Mouse (Mus musculus) lung, postnatal 0 days (tissue): ENCODE measurements around the gene Cd3eap. TPM values are rescaled to one million over a fixed set of nuclear protein-coding genes. Genes with fewer than 3 reads are reported as not detected.

Experiments
- ATAC-seq: fragments of 200-750 bp; cut with Nextera tagmentation; 2 replicates; pipeline ENCODE4 v1.8.0; 2017; ENCODE audit warnings: moderate library complexity
- DNase-seq: peaks from one replicate; pipeline ENCODE4 v3.0.0-alpha.2; 2016; ENCODE audit warnings: low spot score
- H3K27ac ChIP-seq: fragments of 300-500 bp; sonication (generic); 2 replicates; pipeline ENCODE4 v1.5.1; 2014; ENCODE audit warnings: antibody characterized with exemption, mild to moderate bottlenecking, low read length, mixed read lengths
- H3K27me3 ChIP-seq: fragments of 300-500 bp; sonication (generic); replicated peaks from 2 replicates; pipeline ENCODE4 v1.6.1; 2014; ENCODE audit warnings: low read length, mixed read lengths; ENCODE audit not compliant: insufficient read depth
- H3K36me3 ChIP-seq: fragments of 300-500 bp; sonication (generic); 2 replicates; pipeline ENCODE4 v1.6.1; 2014; ENCODE audit warnings: low read length, mixed read lengths; ENCODE audit not compliant: insufficient read depth
- H3K4me1 ChIP-seq: fragments of 300-500 bp; sonication (generic); 2 replicates; pipeline ENCODE4 v1.6.1; 2014; ENCODE audit warnings: antibody characterized with exemption, low read depth, low read length, mixed read lengths; ENCODE audit not compliant: insufficient read depth
- H3K4me2 ChIP-seq: fragments of 300-500 bp; sonication (generic); replicated peaks from 2 replicates; pipeline ENCODE4 v1.6.1; 2014; ENCODE audit warnings: low read depth, mild to moderate bottlenecking, low read length, moderate library complexity, mixed read lengths
- H3K4me3 ChIP-seq: fragments of 300-500 bp; sonication (generic); 2 replicates; pipeline ENCODE4 v1.5.1; 2014; ENCODE audit warnings: low read depth, low read length
- H3K9ac ChIP-seq: fragments of 300-500 bp; sonication (generic); replicated peaks from 2 replicates; pipeline ENCODE4 v1.6.1; 2014; ENCODE audit warnings: low read depth, mild to moderate bottlenecking
- H3K9me3 ChIP-seq: fragments of 300-500 bp; sonication (generic); 2 replicates; pipeline ENCODE4 v1.6.1; 2016; ENCODE audit warnings: low read length, mixed read lengths
- CTCF ChIP-seq: IDR thresholded peaks from 2 replicates; pipeline ENCODE4 v1.5.1; 2016; ENCODE audit warnings: antibody characterized with exemption, mild to moderate bottlenecking
- EP300 ChIP-seq: IDR thresholded peaks from 2 replicates; pipeline ENCODE4 v1.6.1; 2016; ENCODE audit warnings: antibody characterized with exemption, mild to moderate bottlenecking, control low read depth
- WGBS: fragments of 180-500 bp; shearing (Covaris S2); extraction: QIAGEN DNeasy Blood & Tissue Kit; methylation state at CpG from one replicate; pipeline ENCODE4 v1.1.7; 2014; 5-methylcytosine and 5-hydroxymethylcytosine counted together
- microRNA counts: library from miRNA; unstranded; fragments of <30 nt; microRNA quantifications from one replicate; lab custom pipeline; 2015
- microRNA-seq: library from miRNA; unstranded; fragments of <30 nt; microRNA quantifications from one replicate; pipeline ENCODE4, GENCODE M21; 2016
- polyA plus RNA-seq: library from polyadenylated mRNA; unstranded; fragments of >200 nt; fragmentation: Nextera tagmentation; extraction: Ambion mirVana; gene quantifications from 2 replicates; pipeline ENCODE4 v1.2.1, GENCODE M21; 2015

Gene Cd3eap
- polyA plus RNA-seq, 1 experiment from 2014 or later: 7.6 TPM

- Histone ChIP-seq H3K4me2 (peak overlapping the region; percentile 99), H3K27ac (no peak overlapping the region), H3K4me1 (peaks cover 6% of the 10 kb centered on the region), H3K9me3 (no peaks in the 10 kb centered on the region), H3K36me3 (no peaks in the 10 kb centered on the region), H3K4me3 (peak overlapping the region; percentile 60), H3K9ac (peak overlapping the region; percentile 39; the same call in 1 of the 2 replicates), H3K27me3 (peaks cover 33% of the 10 kb centered on the region)
- DNase-seq: no peak
- TF ChIP-seq CTCF (no peak), EP300 (no peak)
- ATAC-seq: no peak
- WGBS: under 1% methylated on average over 48 of the region's 48 CpGs
Observed at GRCm38 (mm10) chr7:19309278-19309883, 49.9 kb downstream of the Cd3eap start.

GRCm38 (mm10) chr7:19308454-19309277 lies 50.6 kb downstream of the Cd3eap start:
- Histone ChIP-seq H3K4me2 (peak overlapping the region; percentile 99), H3K9me3 (no peaks in the 10 kb centered on the region), H3K4me3 (peak overlapping the region; percentile 60), H3K4me1 (peaks cover 12% of the 10 kb centered on the region), H3K27me3 (peaks cover 36% of the 10 kb centered on the region), H3K9ac (peak overlapping the region; percentile 39), H3K27ac (peak overlapping the region; percentile 84), H3K36me3 (no peaks in the 10 kb centered on the region)
- TF ChIP-seq CTCF (peak; percentile 51), EP300 (peak; percentile 19; the same call in 1 of the 2 replicates)
- under 1% methylated on average over 51 of the region's 58 CpGs for WGBS
- peak; percentile 98 for DNase-seq
- peak; percentile 91 for ATAC-seq

- H3K4me1 ChIP-seq: peaks cover 14% of the 10 kb centered on the region
- H3K27ac ChIP-seq: peak overlapping the region; percentile 84
- peaks cover 43% of the 10 kb centered on the region for H3K27me3 ChIP-seq
- H3K9ac ChIP-seq: peak overlapping the region; percentile 35
- H3K4me2 ChIP-seq: peak overlapping the region; percentile 99
- H3K4me3 ChIP-seq: peak overlapping the region; percentile 60
- peak; percentile 87 for DNase-seq
- 2% methylated on average over 16 of the region's 18 CpGs for WGBS
- peak; percentile 61 for ATAC-seq
- no peaks in the 10 kb centered on the region for H3K9me3 ChIP-seq
- no peaks in the 10 kb centered on the region for H3K36me3 ChIP-seq
- TF ChIP-seq CTCF (peak; percentile 2; the same call in 1 of the 2 replicates), EP300 (no peak)
Observed at GRCm38 (mm10) chr7:19307739-19308453, 51.4 kb downstream of the Cd3eap start.

GRCm38 (mm10) chr7:19306819-19307738 lies 52.2 kb downstream of the Cd3eap start:
- Histone ChIP-seq H3K4me2 (peak overlapping the region; percentile 99; the same call in 1 of the 2 replicates), H3K9me3 (no peaks in the 10 kb centered on the region), H3K27me3 (peaks cover 51% of the 10 kb centered on the region), H3K4me3 (peak overlapping the region; percentile 60), H3K4me1 (peaks cover 14% of the 10 kb centered on the region), H3K27ac (no peak overlapping the region), H3K36me3 (no peaks in the 10 kb centered on the region), H3K9ac (no peak overlapping the region)
- TF ChIP-seq CTCF (no peak), EP300 (no peak)
- no peak for DNase-seq
- ATAC-seq: no peak
- WGBS: 65% methylated on average over 25 of the region's 25 CpGs

MicroRNAs encoded within 50 kb of the gene (microRNA counts, 519-probe panel; counts per million panel counts)
- not detected for microRNA mmu-miR-343 (lab: Ali Mortazavi, UCI)

Small RNA genes within 50 kb of the gene (microRNA-seq; reads per million reads assigned to microRNA genes)
- not detected for gene Mir343

Other genes starting within 250 kb of the Cd3eap start
- gene Gm4969, start 241.1 kb downstream of the Cd3eap start, polyA plus RNA-seq: 0.20 and 0.23 TPM in 2 replicates
- 9.9 and 10.1 TPM in 2 replicates for gene Fbxo46, start 239.6 kb downstream of the Cd3eap start, polyA plus RNA-seq
- 14.1 and 14.5 TPM in 2 replicates for gene Qpctl, start 210.2 kb downstream of the Cd3eap start, polyA plus RNA-seq
- gene Snrpd2, start 209.8 kb downstream of the Cd3eap start, polyA plus RNA-seq: 63.2 and 65.2 TPM in 2 replicates
- gene Gipr, start 193.4 kb downstream of the Cd3eap start, polyA plus RNA-seq: 0.80 and 1.0 TPM in 2 replicates
- 17.9 and 21.7 TPM in 2 replicates for gene Eml2, start 183.1 kb downstream of the Cd3eap start, polyA plus RNA-seq
- 2.7 and 3.1 TPM in 2 replicates for gene Gpr4, start 146.9 kb downstream of the Cd3eap start, polyA plus RNA-seq
- 18.8 and 19.0 TPM in 2 replicates for gene Opa3, start 131.1 kb downstream of the Cd3eap start, polyA plus RNA-seq
- gene Vasp, start 87.7 kb downstream of the Cd3eap start, polyA plus RNA-seq: 109 and 121 TPM in 2 replicates
- not detected in 2 replicates for gene Ppm1n, start 79.4 kb downstream of the Cd3eap start, polyA plus RNA-seq
- 23.8 and 26.6 TPM in 2 replicates for gene Rtn2, start 76.9 kb downstream of the Cd3eap start, polyA plus RNA-seq
- 0.17 and 0.44 TPM in 2 replicates for gene Fosb, start 49.4 kb downstream of the Cd3eap start, polyA plus RNA-seq
- 51.0 and 57.8 TPM in 2 replicates for gene Ercc1, start 14.7 kb downstream of the Cd3eap start, polyA plus RNA-seq
- 4.1 and 4.2 TPM in 2 replicates for gene Ppp1r13l, start 266 bp upstream of the Cd3eap start, polyA plus RNA-seq
- 8.9 and 9.4 TPM in 2 replicates for gene Ercc2, start 22.5 kb upstream of the Cd3eap start, polyA plus RNA-seq
- gene Klc3, start 44.6 kb upstream of the Cd3eap start, polyA plus RNA-seq: 28.1 and 31.4 TPM in 2 replicates
- gene Ckm, start 45.3 kb upstream of the Cd3eap start, polyA plus RNA-seq: 34.0 and 42.4 TPM in 2 replicates
- 7.4 and 7.9 TPM in 2 replicates for gene Mark4, start 99.3 kb upstream of the Cd3eap start, polyA plus RNA-seq
- 1.1 and 1.4 TPM in 2 replicates for gene Exoc3l2, start 103.8 kb upstream of the Cd3eap start, polyA plus RNA-seq
- gene Bloc1s3, start 148.9 kb upstream of the Cd3eap start, polyA plus RNA-seq: 2.6 and 3.0 TPM in 2 replicates
- gene Trappc6a, start 148.9 kb upstream of the Cd3eap start, polyA plus RNA-seq: 85.5 and 91.9 TPM in 2 replicates
- 0.05 and 0.15 TPM in 2 replicates for gene Nkpd1, start 158.4 kb upstream of the Cd3eap start, polyA plus RNA-seq
- 19.1 and 20.3 TPM in 2 replicates for gene Ppp1r37, start 203.6 kb upstream of the Cd3eap start, polyA plus RNA-seq
- 0.76 and 0.88 TPM in 2 replicates for gene Zfp296, start 217.8 kb upstream of the Cd3eap start, polyA plus RNA-seq
- 161 and 163 TPM in 2 replicates for gene Gemin7, start 218.1 kb upstream of the Cd3eap start, polyA plus RNA-seq
- gene Clasrp, start 245.0 kb upstream of the Cd3eap start, polyA plus RNA-seq: 22.6 and 23.8 TPM in 2 replicates